Mouse (Mus musculus): ENCODE data around the gene Itsn1.

DNA sequence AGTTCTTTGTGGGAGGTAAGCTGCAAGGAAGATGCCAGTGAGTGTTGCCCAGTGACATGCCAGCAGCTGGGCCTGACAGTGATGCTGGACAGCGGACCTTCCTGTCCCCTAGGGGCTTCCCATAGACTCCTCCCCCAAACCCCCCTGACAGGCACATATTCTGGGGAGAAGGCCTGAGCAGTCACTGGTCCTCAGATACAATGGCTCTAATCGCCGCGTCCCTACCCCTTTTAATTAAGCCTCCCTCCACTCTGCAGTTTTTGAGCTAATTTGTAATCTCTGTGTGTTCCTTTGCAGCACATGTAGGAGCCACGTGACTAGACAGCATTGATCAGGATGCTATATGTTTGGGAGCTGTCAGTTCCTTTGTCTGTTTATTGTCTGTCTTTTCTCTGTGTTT is 41.6 kb downstream of the Itsn1 start:
- TF ChIP-seq CTCF (IDR thresholded peaks at IDR 0.05; ENCODE audit: borderline replicate concordance, insufficient read depth, low read depth, low read length) (no peak), POLR2A (IDR thresholded peaks at IDR 0.05; ENCODE audit: borderline replicate concordance, insufficient read depth, low read length) (no peak)

Data from cerebellum, adult 2 months (tissue).